Mouse (Mus musculus) spleen, postnatal 4 days (tissue): ENCODE measurements around the gene Zfp982.
"Not testable (repeated sequence)": the region's sequence is repeated elsewhere in the genome, so short reads cannot be mapped to it uniquely, and the experiment has no call there.

Experiments
- DNase-seq, 2 experiments: peaks; one replicate each; pipeline ENCODE4 v3.0.0; 2022; ENCODE audit warnings: low spot score in 2 of 2

Gene Zfp982

GRCm38 (mm10) chr4:147559096-147559495, 66.9 kb downstream of the Zfp982 start:
- not testable (repeated sequence) for DNase-seq
